Mouse (Mus musculus) fat pad, adult 2 months (tissue): ENCODE data around the gene Fam187a.
A peak's percentile ranks its signal among the peaks of the same experiment; 100 is the strongest.

Experiments
- DNase-seq: peaks from one replicate; pipeline ENCODE4 v3.0.0-alpha.2; 2011; ENCODE audit warnings: low read depth, low spot score; ENCODE audit errors: extremely low read depth

The Fam187a gene

DNA sequence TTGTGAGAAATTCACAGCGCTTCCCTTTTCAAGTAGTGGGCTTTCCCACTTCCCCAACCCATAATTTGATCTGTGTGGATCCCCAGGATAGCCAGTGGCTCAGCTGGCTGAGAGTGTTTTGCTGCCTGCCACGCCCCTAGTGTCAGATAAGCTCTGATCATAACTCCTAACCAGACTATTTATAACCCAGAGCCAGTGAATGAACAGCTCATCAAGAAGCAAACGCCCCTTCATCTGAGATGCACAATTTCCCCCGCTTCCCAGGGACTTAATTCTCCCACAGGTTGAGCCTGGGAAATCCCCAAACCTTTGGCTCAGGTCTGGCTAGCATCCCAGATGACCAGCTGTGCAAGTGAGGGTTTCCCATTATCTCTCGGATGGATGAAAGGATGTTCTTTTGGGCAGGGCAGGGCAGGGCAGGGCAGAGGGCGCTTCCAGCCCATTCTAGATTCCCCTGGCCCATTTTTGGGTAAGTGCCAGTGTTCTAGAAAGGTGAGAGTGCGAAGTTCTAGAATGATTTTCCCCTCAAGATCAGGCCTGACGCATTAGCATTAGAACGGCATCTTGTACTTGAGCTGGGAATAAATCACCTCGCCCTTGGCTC, at the start of gene Fam187a:
Gene Fam187a (plus strand): TSS at position 554 of the 604 bp plus-strand sequence.
- DNase-seq, result no peak

DNA sequence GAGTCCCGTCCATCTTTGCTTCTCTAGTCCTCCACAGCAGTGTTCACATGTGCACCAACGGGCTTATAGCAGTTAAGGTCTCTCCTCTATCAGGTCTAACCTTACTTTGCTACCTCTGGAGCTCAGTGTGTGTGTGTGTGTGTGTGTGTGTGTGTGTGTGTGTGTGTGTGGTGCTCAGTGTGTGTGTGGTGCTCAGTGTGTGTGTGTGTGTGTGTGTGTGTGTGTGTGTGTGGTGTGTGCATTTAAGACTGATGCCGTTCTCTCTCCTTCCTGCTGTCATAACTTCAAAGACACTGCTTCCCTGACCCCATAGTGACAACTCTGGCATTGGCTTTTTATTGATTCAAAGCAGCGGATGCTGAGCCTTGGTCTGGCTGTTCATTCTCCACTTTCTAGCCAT, 49.4 kb upstream of the Fam187a start, which contains the start of gene Higd1b:
Gene Higd1b (plus strand): TSS at position 301 of the 400 bp plus-strand sequence.
- DNase-seq, result no peak

DNA sequence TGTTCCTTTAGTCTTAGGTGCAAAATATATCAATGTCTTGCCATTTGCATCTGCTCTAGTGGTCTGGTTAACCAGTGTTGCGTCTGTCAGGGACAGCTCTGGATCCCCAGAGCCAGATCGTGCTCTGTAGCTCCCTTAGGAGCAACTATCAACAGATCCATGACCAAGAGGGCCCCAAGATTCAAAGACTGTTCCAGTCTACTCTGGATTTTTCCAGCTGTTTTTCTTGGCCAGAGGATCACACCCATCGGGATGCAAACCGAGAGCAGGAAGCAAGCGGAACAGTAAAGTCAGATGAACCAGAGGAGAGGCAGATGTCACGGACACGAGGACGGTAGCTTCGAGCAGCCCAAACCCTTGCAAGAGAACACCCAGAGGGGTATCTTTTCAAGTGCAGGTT, 48.8 kb upstream of the Fam187a start:
- no peak for DNase-seq

DNA sequence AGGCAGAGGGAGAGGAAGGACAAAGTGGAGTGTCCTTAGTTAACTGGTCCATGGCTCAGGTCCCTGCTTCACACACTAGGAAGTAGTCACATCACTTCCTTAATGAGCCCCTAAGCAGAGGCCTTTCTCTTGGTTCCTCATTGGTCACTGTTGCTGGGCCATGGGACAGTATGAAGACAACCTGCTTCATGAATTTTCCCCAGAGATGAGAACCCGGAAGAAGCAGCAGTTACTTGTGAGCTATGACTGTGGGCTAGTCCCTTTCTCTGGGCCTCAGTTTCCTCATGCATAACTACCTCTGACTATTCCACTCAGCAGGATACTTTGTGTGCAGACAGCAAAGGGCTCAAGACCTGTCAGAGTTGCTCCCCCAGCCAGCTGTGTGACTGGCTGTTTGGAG, 47.6 kb upstream of the Fam187a start:
- DNase-seq, result no peak

DNA sequence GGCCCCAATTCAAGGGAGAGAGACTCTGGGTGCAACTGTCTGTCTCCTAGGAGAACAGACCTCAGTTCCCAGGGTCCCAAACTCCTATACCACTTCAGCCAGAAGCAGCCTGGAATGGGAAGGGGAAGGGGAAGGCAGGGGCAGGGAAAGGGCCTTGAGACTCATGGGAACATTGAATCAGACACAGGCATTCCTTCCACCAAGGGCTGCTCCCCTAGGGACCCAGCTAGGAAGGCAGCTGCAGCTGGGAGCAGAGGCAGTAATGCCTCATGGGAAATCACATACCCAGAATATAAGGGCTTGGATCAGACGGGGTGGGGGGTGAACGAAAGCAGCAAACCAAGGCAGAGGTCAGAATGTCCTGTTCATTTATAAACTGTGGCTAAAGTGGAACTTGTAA, 46.8 kb upstream of the Fam187a start:
- DNase-seq, result no peak

DNA sequence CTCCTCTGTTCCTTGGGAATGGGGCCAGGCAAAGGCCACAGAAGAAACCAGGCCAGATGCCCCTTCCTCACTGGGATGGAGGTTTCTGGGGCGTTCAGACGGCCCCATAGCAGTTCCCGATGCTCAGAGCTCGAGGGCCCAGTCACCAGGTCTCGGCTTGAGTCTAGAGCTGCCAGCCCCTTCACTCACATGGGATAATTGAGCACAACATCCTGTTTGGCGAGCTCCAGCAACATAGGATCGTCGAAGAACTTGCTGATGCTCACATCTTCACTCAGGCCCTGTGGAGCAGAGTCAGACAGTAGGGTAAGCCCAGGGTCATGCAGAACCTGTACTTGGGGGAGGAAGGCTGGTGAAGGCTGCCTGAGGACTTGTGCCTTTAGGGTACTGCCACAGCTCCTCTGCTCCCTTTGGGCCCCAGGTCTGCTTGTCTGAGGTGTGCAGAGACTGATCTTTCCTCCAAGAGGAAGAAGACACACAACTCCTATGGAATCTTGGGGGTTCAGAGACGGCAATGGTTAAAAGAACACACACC, 46.3 kb upstream of the Fam187a start:
- DNase-seq, result no peak

DNA sequence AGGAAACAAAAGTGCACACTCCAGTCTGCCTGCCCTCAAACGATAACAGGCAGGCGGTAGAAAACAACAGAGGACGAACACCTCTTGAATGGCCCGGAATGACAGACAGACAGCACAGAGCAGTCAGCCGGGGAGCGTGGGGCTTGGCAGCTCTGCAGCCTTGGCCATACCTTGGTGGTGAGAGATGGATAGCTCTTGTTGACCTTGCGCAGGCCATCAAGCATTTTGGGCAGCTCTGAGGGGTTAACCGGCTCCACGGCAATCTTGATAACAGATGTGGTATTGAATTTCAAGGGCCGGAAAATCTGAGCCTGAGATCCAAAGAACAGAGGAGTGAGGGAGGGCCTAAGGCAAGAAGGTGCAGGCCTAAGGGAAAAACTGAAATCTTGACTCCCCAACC, 39.0 kb upstream of the Fam187a start:
- DNase-seq, result no peak

DNA sequence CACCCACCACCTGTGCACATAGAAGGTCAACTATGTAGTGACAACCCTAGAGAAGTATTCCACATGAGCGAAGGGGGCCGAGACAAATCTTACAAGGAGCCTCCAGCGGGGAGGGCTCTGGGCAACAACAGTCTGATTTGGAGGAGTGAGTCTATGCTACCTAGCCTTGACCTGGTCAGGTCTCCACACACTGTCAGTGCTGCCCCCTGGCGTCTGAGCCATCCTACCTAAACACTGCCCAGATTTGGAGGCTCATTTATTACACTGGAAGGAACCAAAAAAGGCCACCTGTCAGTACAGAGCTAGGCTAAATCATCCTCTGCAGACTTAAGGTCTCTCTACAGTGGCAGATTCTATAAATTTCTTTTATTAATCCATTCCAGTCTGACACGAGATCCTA, 33.1 kb upstream of the Fam187a start:
- no peak for DNase-seq

DNA sequence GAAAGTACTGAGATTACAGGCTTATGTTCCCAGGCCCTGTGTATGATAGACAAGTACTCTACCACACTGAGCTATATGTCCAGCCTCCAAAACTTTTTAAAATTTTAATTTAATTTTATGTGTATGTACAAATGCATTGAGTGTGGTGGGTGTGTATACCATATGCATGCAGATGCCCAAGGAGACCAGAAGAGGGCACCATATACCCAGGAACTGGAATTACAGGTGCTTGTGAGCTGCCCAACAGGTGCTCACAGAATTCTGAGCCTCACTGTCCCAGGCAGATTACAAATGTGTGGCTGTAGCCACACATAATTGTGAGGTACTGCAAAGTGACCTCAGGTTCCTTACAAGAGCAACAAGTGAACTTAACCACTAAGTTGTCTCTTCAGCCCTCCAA, 31.2 kb upstream of the Fam187a start:
- DNase-seq, result no peak

DNA sequence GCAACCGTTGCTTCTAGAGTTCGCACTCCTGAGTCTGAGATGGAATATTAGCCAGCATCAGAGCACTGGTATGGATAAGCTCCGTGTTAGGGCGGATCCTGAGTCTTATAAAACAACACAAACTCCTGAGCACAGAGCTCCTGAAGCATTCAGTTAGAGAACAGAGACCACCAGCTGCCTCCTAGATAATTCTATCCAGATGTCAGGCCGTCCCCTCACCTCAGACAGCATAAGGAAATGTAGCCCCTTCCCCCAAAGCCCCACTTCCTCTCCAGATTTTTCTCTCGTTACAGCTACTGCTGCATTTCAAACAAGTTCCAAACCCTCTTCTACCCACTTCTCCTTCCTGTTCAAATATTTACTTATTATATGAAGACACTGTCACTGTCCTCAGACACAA, 29.0 kb upstream of the Fam187a start:
- DNase-seq, result no peak

DNA sequence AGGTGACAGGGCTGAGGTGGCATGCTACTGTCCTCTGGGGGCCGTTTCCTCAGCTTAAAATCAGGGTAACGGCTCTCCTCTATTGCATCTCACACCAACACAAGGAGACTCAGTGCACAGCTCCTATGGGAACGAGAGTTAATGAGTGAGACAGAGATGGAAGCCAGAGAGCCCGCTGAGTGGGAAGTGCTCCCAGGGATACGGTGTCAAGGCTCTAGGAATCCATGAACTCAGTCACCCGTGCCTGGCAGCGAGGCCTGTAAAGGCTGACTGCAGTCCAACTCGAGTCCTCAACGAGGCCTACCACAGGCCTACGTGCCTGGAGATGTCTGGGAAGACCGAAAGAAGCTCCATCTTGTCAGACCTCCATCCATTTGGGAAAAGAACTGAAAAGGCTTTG, 26.0 kb upstream of the Fam187a start:
- DNase-seq, result no peak

DNA sequence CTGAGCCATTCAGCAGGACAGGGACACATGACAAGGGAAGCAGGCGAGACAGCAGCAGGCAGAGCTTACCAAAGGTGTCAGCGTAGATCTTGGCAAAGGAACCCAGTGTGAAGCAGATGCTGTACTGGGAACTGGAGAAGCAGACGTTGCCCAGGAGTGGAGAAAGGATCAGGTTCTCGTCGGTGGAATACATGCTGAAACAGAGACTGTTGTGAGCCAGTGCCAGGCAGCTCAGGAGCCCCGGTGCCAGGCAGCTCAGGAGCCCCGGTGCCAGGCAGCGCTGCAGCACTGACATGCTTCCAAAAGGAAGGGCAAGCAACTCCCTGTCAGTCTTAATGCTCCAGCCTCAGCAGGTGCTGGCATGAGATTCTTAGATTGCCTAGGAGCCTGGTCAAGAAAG, 25.0 kb upstream of the Fam187a start:
- no peak for DNase-seq

DNA sequence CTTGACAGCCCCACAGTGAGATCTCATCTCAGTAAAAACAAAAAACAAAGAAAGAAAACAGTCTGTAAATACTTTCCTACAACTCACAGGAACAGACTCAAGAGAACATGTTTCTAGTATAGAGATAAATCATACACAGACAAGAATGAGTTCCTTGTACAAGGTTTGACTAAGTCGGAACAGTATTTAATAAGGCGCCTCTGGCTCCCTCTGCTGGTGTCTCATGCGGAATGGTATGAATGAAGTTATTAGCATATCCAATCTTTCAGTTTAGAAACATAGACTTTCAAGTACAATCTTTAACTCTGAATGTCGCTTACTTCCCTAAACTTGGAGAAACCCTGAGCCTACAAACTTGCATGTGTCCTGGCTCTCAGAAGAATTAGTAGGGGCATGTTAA, 20.7 kb upstream of the Fam187a start:
- DNase-seq, result no peak

DNA sequence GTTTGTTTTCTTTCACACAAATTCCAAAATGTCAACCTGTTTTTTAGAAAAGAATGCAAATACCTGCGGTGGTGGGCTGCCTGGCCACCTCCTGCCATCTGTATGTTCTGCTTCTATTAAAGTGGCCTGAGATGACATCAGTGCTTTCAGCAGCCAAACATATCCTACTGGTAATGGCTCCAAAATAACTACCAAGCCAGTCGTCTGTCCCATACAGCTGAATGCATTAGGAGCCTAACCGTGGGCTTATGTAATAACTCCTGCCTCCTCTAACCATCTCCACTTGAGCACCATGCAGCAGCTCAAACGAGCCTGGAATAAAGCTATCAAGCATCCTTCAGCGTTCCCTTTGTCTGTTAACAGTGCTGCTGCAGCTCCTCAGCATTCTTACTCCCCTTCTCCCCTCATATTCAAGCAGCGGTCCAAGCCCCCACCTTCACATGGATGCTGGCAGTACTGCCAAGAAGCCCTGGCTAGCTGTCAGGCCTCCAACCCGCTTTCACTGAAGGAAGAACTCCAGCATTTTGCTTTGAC, 10.1 kb upstream of the Fam187a start:
- DNase-seq, result no peak

DNA sequence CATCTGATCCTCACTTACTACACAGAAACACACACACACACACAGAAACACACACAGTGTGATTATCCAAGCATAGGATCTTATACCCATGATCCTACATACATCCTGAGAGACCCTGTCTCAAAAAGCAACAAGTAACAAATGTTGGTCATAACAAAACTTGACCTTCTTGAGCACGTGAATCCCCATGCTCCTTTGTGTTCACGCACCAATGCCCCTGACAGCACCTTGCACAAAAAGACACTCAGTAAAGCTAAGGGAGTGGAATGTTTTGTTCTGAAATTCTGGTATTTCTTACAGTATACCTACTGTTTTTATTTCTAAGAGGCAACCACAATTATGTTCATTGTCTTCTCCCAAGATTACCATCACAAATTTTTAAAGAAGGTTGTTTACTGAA, 5.4 kb upstream of the Fam187a start:
- DNase-seq, result no peak

DNA sequence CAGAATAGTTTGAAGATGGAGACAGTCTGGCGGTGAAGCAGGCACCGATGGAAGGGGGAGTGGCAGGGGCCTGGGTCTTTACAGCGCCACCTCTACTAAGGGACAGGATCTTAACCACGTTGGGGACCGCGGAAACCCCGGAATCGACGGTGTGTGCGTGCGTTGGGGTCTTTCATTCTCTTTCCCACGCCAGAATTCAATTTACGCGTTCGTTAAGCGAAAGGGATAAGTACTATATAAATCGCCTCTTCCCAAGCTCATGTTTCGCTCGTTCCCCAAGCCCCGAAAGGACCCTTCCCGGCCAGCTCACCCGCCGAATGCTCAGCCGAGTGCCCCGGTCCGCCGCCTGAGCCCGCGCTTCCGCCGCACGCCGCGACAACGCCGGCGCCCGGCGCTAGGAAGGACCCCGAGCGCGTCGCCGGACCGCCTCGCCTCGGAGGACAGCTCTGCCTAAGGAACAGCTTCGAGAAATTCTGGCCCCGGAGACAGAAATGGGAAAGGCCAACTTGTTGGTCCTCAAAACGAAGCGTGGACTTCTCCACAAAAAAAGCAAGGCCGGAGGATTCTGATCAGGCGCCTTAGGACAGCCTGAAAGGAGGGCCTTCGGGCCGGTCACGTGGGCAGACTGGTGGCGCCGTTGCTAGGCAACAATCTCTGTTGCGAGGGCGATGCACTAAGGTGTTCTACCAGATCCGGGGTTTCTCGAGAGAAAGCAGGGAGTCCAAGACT, 4.2 kb upstream of the Fam187a start, which contains the start of the genes Eftud2 and Ccdc103:
Gene Eftud2 (minus strand): TSS at position 401 of the 729 bp plus-strand sequence.
Gene Ccdc103 (plus strand): TSS at position 620 of the 729 bp plus-strand sequence.
- DNase-seq, result no peak

DNA sequence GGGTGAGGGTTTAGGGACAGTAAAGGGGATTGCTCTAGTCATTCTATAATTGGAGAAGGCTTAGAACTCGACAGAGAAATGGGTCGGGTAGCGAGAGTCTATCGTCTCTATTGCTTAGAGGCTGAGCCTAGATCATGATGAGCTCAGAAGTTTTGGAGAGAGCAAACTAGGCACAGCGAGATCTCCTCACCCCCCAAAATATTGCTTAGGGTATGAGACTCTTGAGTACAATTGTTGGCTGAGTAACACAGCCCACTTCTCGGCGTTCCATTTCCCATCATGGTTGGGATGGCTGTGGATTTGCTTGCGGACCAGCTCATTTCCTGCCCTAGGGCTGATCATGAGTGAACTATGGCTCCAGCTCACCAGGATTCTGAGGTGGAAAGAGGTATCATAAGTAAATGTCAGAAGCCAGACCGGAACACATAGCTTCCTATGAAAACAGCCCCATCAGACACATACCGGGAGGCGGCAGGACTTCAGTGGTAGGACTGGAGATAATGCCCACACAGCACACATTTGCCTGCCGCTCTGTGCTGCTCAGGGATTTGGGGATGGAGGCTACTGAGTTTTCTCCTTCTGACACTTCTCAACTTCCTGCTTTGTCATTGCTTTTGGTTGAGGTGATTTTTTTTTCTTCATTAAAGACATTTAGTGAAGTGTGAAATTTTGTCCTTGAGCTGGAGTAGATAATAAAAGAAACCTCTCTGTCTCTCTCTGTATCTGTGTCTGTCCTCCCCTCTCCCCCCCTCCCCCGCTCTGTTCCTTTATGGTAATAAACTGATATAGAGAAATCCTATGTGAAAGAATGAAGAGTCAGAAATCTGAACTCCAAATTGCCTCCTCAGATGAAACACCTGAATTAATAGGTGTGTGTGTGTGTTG, 3.4 kb upstream of the Fam187a start:
- no peak for DNase-seq

DNA sequence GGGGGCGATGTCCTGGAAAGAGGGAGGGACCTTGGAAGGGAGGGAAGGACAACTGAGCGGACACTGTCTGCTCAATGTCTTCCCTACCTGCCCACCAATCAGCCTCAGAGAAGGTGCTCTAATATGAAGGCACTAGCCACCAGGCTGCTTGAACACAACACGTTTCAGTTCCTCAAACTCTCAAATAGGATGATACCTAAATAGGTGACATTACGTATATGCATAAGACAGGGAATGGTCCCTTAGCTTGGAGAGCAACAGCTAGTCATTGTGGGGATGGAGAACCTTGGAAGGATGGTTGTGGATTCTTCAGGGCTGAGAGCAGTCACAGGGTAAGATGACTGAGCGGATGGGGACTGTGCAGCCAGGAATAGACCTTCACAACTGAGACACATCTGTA, 2.5 kb downstream of the Fam187a start:
- no peak for DNase-seq

DNA sequence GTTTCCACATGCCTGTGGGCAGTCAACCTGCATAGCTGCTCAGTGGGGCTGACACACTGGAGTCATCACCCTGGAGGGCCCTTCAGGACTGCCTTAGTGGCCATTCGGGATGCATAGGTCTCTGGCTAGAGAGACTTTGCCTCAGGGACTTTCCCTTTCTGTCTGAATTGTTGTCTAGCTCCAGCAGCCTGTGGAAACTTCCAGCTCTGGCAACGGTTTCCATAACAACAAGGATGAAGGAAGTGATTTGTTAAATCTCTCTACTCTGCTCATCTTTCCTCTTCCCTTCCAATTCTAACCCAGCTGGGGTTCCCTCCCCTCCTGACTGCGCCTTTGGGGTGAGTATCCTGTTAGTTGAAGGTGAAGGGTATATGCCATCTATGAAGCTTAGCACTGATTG, 3.2 kb downstream of the Fam187a start:
- DNase-seq, result no peak

DNA sequence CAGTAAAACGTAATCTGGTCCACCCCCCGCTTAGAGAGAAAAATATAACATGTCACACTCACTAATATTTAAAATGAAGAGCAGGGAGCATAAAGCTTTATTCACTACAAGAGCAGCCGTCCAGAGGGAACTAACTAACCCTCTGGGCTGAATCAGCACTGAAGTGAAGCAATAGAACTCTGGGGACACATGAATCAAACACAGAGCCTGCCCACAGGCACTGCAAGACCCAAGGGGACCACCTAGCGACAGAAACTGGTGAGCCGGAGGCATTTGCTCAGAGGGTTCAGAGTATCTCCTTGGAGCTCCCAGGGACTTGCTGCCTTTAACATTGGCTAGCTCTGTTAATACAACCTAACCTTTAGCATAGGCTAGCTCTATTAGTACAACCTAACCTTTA, 5.1 kb downstream of the Fam187a start:
- DNase-seq, result no peak

DNA sequence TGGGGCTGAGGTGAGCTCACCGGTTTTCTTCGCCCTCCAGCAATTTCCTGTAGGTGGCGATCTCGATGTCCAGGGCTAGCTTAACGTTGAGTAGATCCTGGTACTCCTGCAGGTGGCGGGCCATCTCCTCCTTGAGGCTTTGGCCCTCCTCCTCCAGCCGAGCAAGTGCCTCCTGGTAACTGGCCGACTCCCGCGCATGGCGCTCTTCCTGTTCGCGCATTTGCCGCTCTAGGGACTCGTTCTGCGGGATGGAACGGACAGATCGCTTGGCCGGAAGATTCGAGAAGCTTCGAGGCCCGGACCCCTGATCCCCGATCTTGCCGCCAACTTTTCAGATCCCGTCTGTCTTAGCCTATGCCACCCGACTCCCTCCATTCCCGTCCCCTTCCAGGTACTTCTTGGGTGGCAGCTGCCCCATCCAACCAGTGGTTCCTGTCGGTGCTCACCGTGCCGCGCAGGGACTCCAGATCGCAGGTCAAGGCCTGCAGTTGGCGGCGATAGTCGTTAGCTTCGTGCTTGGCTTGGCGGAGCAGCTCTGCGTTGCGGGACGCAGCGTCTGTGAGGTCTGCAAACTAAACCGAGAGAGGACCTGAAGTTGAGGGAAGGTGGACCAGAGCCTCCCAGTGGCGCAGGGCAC, 8.2 kb downstream of the Fam187a start:
- DNase-seq, result peak; percentile 28
